Mouse (Mus musculus): ENCODE data around the gene Gimap8.

- TF ChIP-seq CTCF (IDR thresholded peaks at IDR 0.05; ENCODE audit: extremely low read depth, insufficient read depth, insufficient read length, insufficient replicate concordance) (no peak), POLR2A (IDR thresholded peaks at IDR 0.05; ENCODE audit: low read depth, low read length) (no peak)
Observed at GRCm38 (mm10) chr6:48628377-48628776, 18.7 kb upstream of the Gimap8 start.
